Mouse (Mus musculus): ENCODE data around the gene Slc17a7. TPM values are rescaled to one million over a fixed set of nuclear protein-coding genes. Genes with fewer than 3 reads are reported as not detected.
"Not testable (repeated sequence)": the region's sequence is repeated elsewhere in the genome, so short reads cannot be mapped to it uniquely, and the experiment has no call there.

Slc17a7 gene
- polyA plus RNA-seq, 1 experiment = 6.7 TPM

- no peak for DNase-seq (ENCODE audit: low read depth)
Measured at GRCm38 (mm10) chr7:45147899-45148298, 15.8 kb upstream of the Slc17a7 start.

DNA sequence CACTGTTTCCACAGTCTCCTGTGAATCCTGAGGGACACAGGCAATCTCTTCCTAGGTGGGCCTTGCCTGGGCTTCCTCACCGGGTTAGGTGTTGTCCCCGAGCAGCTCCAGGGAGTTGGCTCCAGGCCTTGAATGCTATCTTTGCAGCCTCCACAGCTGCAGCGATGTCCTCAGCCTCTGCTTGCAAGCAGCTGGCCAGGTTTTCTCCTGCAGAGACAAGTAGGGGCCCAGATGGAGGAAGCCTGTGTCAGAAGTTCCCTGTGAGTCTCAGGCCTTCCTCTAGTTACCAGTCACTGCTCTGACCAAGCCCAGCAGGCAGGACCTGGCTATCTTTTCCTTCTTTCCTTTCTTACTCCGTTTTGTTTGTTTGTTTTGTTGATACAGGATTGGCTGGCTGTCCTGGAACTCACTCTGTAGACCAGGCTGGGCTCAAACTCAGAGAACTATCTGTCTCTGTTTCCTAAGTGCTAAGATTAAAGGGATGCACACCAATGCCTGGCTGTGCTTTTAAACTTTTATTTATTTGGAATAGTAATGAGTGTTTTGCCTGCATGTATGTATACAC lies 15.1 kb upstream of the Slc17a7 start:
- TF ChIP-seq CTCF (IDR thresholded peaks at IDR 0.05; ENCODE audit: borderline replicate concordance, extremely low read depth, insufficient read depth, insufficient read length) (no peak), POLR2A (IDR thresholded peaks at IDR 0.05; ENCODE audit: borderline replicate concordance, extremely low read depth, insufficient read depth, insufficient read length, poor library complexity, severe bottlenecking) (no peak)

More at GRCm38 (mm10) chr7:45147899-45148298, 15.8 kb upstream of the Slc17a7 start:
- TF ChIP-seq CTCF (IDR thresholded peaks at IDR 0.05; ENCODE audit: borderline replicate concordance, extremely low read depth, insufficient read depth, insufficient read length) (no peak), POLR2A (IDR thresholded peaks at IDR 0.05; ENCODE audit: borderline replicate concordance, extremely low read depth, insufficient read depth, insufficient read length, poor library complexity, severe bottlenecking) (no peak)

GRCm38 (mm10) chr7:45149545-45149944 lies 14.2 kb upstream of the Slc17a7 start:
- DNase-seq (ENCODE audit: low read depth) = no peak
- TF ChIP-seq CTCF (IDR thresholded peaks at IDR 0.05; ENCODE audit: borderline replicate concordance, extremely low read depth, insufficient read depth, insufficient read length) (no peak), POLR2A (IDR thresholded peaks at IDR 0.05; ENCODE audit: borderline replicate concordance, extremely low read depth, insufficient read depth, insufficient read length, poor library complexity, severe bottlenecking) (no peak)

More for the DNA sequence above, 15.1 kb upstream of the Slc17a7 start:
- no peak for DNase-seq (ENCODE audit: low read depth)

DNA sequence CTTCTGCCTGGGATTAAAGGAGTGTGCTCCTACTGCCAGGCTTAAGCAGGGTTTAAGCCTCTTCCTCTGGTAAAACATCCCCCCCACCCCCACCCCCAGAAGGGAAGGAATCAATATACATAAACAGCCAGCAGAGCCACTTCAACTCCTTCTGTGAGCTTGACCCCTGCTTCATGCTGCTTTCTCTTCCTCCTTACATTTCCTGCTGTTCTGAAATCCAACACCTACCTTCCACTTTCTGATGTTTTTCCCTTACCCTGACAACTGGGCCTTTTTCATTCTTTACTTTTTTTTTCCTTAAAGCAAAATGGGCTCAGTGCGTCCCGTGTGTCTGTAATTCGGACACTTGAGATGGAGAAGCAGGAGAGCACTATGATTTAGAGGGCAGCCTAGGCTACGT lies 13.4 kb upstream of the Slc17a7 start:
- no peak for DNase-seq (ENCODE audit: low read depth)
- TF ChIP-seq POLR2A (IDR thresholded peaks at IDR 0.05; ENCODE audit: borderline replicate concordance, extremely low read depth, insufficient read depth, insufficient read length, poor library complexity, severe bottlenecking) (no peak), CTCF (IDR thresholded peaks at IDR 0.05; ENCODE audit: borderline replicate concordance, extremely low read depth, insufficient read depth, insufficient read length) (no peak)

GRCm38 (mm10) chr7:45151303-45151702 lies 12.4 kb upstream of the Slc17a7 start:
- peak; percentile 57 for DNase-seq (ENCODE audit: low read depth)
- TF ChIP-seq CTCF (IDR thresholded peaks at IDR 0.05; ENCODE audit: borderline replicate concordance, extremely low read depth, insufficient read depth, insufficient read length) (no peak), POLR2A (IDR thresholded peaks at IDR 0.05; ENCODE audit: borderline replicate concordance, extremely low read depth, insufficient read depth, insufficient read length, poor library complexity, severe bottlenecking) (no peak)

DNA sequence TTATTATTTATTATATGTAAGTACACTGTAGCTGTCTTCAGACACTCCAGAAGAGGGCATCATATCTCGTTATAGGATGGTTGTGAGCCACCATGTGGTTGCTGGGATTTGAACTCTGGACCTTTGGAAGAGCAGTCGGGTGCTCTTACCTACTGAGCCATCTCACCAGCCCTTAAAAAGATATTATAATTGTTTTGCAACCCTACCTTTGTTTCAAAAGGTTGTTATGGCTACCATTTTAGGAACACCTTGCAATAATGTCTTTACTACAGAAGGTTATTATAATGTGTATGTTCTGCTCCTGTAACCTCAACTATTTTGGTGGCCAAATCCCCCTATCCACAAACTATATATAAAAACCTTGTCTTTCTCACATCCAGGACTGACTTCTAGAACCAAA lies 10.7 kb upstream of the Slc17a7 start:
- DNase-seq (ENCODE audit: low read depth) = not testable (repeated sequence)

DNA sequence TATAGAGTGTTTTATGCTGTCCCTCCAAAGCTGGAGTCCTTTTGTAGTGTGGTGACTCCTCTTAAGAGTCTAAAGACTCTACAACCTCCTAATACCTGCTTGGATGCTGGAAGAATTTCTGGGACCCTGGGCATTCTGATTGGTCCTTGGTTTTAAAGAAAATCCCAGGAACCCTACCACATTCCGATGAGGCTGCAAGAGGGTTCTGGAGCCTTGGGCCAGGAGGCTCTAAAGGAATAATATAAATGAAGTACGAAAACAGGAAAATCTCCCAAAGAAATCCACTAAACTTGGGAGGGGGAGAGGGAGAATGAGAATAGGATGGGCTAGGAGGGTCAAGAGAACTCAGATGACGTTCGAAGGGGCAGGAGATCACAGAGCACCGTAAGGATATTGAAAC lies 10.2 kb upstream of the Slc17a7 start:
- no peak for DNase-seq (ENCODE audit: low read depth)

GRCm38 (mm10) chr7:45154096-45154992 lies 9.4 kb upstream of the Slc17a7 start, which contains the start of the genes Pih1d1 and Aldh16a1:
Pih1d1 (plus strand) TSS chr7:45154303.
Aldh16a1 (minus strand) TSS chr7:45154584.
- TF ChIP-seq POLR2A (IDR thresholded peaks at IDR 0.05; ENCODE audit: borderline replicate concordance, extremely low read depth, insufficient read depth, insufficient read length, poor library complexity, severe bottlenecking) (peak; percentile 91), CTCF (IDR thresholded peaks at IDR 0.05; ENCODE audit: borderline replicate concordance, extremely low read depth, insufficient read depth, insufficient read length) (peak; percentile 61)
- DNase-seq (ENCODE audit: low read depth) = peak; percentile 98

More for the DNA sequence above, 10.2 kb upstream of the Slc17a7 start:
- TF ChIP-seq CTCF (IDR thresholded peaks at IDR 0.05; ENCODE audit: borderline replicate concordance, extremely low read depth, insufficient read depth, insufficient read length) (no peak), POLR2A (IDR thresholded peaks at IDR 0.05; ENCODE audit: borderline replicate concordance, extremely low read depth, insufficient read depth, insufficient read length, poor library complexity, severe bottlenecking) (no peak)

- peak; percentile 33; the same call in 1 of the 2 replicates for TF ChIP-seq CTCF (IDR thresholded peaks at IDR 0.05; ENCODE audit: borderline replicate concordance, extremely low read depth, insufficient read depth, insufficient read length)
- TF ChIP-seq POLR2A (IDR thresholded peaks at IDR 0.05; ENCODE audit: borderline replicate concordance, extremely low read depth, insufficient read depth, insufficient read length, poor library complexity, severe bottlenecking) = no peak
- DNase-seq (ENCODE audit: low read depth) = peak; percentile 40
Measured at GRCm38 (mm10) chr7:45154993-45155514, 8.7 kb upstream of the Slc17a7 start.

DNA sequence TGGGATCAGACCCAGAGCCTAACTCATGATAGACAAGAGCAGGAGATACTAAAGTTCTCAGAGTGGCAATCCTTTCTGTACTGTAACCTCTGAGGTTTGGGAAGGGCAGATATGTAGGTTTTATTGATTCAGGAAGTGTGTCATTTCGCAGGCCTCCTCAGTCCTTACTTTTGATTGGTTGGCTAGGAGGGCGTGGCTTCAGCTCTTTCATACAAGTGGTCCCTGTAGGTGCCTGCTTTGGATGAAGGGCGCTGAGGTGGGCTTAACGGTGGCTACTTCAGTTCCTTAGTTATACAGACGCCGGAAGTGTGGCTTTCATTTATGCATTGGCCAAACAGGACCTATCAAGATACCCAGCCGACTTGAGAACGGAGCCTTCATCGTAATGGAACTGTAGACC lies 8.2 kb upstream of the Slc17a7 start:
- TF ChIP-seq POLR2A (IDR thresholded peaks at IDR 0.05; ENCODE audit: borderline replicate concordance, extremely low read depth, insufficient read depth, insufficient read length, poor library complexity, severe bottlenecking) (no peak), CTCF (IDR thresholded peaks at IDR 0.05; ENCODE audit: borderline replicate concordance, extremely low read depth, insufficient read depth, insufficient read length) (no peak)

DNA sequence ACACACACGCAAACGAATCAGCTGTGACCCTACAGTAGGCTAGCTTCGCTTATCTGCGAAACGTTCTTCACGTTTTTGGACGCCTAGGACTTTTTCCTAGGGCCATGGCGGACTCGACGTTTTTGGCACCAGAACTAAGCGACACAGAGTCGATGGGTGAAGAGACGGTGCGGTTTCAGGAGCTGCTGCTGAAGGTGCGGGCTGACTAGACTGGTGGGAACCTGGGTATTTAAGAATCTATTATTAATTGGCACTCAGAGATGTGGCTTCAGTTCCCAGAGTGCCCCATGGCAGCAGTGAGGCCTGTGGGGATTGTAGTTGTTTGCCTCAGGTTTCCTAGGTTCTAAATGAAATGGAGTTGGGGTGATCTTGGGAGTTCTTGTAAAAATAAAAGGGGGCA lies 7.5 kb upstream of the Slc17a7 start:
- no peak for TF ChIP-seq POLR2A (IDR thresholded peaks at IDR 0.05; ENCODE audit: borderline replicate concordance, extremely low read depth, insufficient read depth, insufficient read length, poor library complexity, severe bottlenecking)
- no peak for TF ChIP-seq CTCF (IDR thresholded peaks at IDR 0.05; ENCODE audit: borderline replicate concordance, extremely low read depth, insufficient read depth, insufficient read length)
- DNase-seq (ENCODE audit: low read depth) = no peak

More for the DNA sequence above, 8.2 kb upstream of the Slc17a7 start:
- no peak for DNase-seq (ENCODE audit: low read depth)
